Mouse (Mus musculus) intestine, postnatal 0 days (tissue): ENCODE data around the gene Pdk3. TPM values are rescaled to one million over a fixed set of nuclear protein-coding genes. Genes with fewer than 3 reads are reported as not detected.

Experiments used
- ATAC-seq: fragments of 200-750 bp; cut with Nextera tagmentation; 2 replicates; pipeline ENCODE4 v1.8.0; 2017; ENCODE audit warnings: mild to moderate bottlenecking, moderate TSS enrichment, moderate library complexity
- H3K27ac ChIP-seq: fragments of 300-500 bp; sonication (generic); 2 replicates; pipeline ENCODE4 v1.5.1; 2014; ENCODE audit warnings: mild to moderate bottlenecking, low read depth, low read length, moderate library complexity
- H3K27me3 ChIP-seq: fragments of 300-500 bp; sonication (generic); replicated peaks from 2 replicates; pipeline ENCODE4 v1.6.1; 2014; ENCODE audit warnings: low read length, mixed read lengths; ENCODE audit not compliant: control insufficient read depth, insufficient read depth
- H3K36me3 ChIP-seq: fragments of 300-500 bp; sonication (generic); 2 replicates; pipeline ENCODE4 v1.6.1; 2014; ENCODE audit warnings: mild to moderate bottlenecking, moderate library complexity; ENCODE audit not compliant: control insufficient read depth, insufficient read depth
- H3K4me1 ChIP-seq: fragments of 300-500 bp; sonication (generic); replicated peaks from 2 replicates; pipeline ENCODE4 v1.6.1; 2014; ENCODE audit warnings: antibody characterized with exemption, low read length, mixed read lengths; ENCODE audit not compliant: control insufficient read depth, insufficient read depth
- H3K4me2 ChIP-seq: fragments of 300-500 bp; sonication (generic); replicated peaks from 2 replicates; pipeline ENCODE4 v1.6.1; 2014; ENCODE audit warnings: low read depth, mild to moderate bottlenecking, moderate library complexity
- H3K4me3 ChIP-seq: fragments of 300-500 bp; sonication (generic); 2 replicates; pipeline ENCODE4 v1.5.1; 2014; ENCODE audit warnings: low read depth, low read length
- H3K9ac ChIP-seq: fragments of 300-500 bp; sonication (generic); 2 replicates; pipeline ENCODE4 v1.6.1; 2014; ENCODE audit warnings: mild to moderate bottlenecking, low read depth, low read length
- H3K9me3 ChIP-seq: fragments of 300-500 bp; sonication (generic); 2 replicates; pipeline ENCODE4 v1.6.1; 2016; ENCODE audit warnings: mixed run types; ENCODE audit not compliant: control insufficient read depth
- CTCF ChIP-seq: sonication (generic); IDR thresholded peaks from 2 replicates; pipeline ENCODE4 v1.5.1; 2016; ENCODE audit warnings: low read depth, mild to moderate bottlenecking, control low read depth, antibody characterized with exemption, moderate library complexity
- WGBS: fragments of 180-500 bp; shearing (Covaris S2); extraction: QIAGEN DNeasy Blood & Tissue Kit; methylation state at CpG from one replicate; pipeline ENCODE4 v1.1.7; 2014; 5-methylcytosine and 5-hydroxymethylcytosine counted together
- polyA plus RNA-seq: library from polyadenylated mRNA; unstranded; fragments of >200 nt; fragmentation: Nextera tagmentation; extraction: Ambion mirVana; gene quantifications from 2 replicates; pipeline ENCODE4 v1.2.1, GENCODE M21; 2015

Pdk3 gene
- polyA plus RNA-seq, 1 experiment from 2014 or later = 45.7 TPM

GRCm38 (mm10) chrX:93755210-93755842 is 76.7 kb downstream of the Pdk3 start:
- Histone ChIP-seq H3K27ac (no peak overlapping the region), H3K4me3 (no peak overlapping the region), H3K27me3 (no peaks in the 10 kb centered on the region), H3K9me3 (no peaks in the 10 kb centered on the region), H3K36me3 (no peaks in the 10 kb centered on the region), H3K9ac (no peak overlapping the region), H3K4me2 (no peak overlapping the region), H3K4me1 (no peaks in the 10 kb centered on the region)
- no peak for TF ChIP-seq CTCF
- ATAC-seq = no peak
- WGBS = 63% methylated on average over 11 of the region's 11 CpGs

- ATAC-seq = no peak
- 89% methylated on average over 6 of the region's 6 CpGs for WGBS
- no peak overlapping the region for H3K9ac ChIP-seq
Observed at GRCm38 (mm10) chrX:93750566-93750965, 81.4 kb downstream of the Pdk3 start.

DNA sequence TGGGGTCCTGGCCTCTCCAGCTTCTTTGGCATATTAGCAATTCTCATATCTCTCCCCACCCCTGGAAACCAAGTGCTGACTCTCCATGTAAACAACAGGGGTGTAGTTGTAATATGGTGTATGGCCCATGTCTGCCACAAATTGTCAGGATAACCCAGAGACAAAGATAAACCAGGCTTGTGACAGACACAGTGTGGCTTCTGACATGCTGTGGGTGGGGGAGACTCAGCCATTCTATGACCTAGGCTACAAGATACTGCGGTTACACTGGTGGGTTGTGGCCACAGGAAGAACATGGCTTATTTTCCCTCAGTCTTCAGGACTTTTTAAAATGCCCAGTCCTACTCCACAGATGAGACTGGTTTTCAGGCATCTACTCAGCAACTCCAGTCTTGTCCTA is 82.8 kb downstream of the Pdk3 start:
- H3K4me2 ChIP-seq = no peak overlapping the region
- no peaks in the 10 kb centered on the region for H3K36me3 ChIP-seq
- H3K4me3 ChIP-seq = no peak overlapping the region
- H3K27me3 ChIP-seq = no peaks in the 10 kb centered on the region
- H3K27ac ChIP-seq = no peak overlapping the region
- 78% methylated on average over 1 of the region's 1 CpGs for WGBS
- no peaks in the 10 kb centered on the region for H3K4me1 ChIP-seq
- no peak overlapping the region for H3K9ac ChIP-seq
- no peak for TF ChIP-seq CTCF
- no peak for ATAC-seq
- H3K9me3 ChIP-seq = no peaks in the 10 kb centered on the region

More at GRCm38 (mm10) chrX:93750566-93750965, 81.4 kb downstream of the Pdk3 start:
- no peak overlapping the region for H3K27ac ChIP-seq
- no peaks in the 10 kb centered on the region for H3K36me3 ChIP-seq
- no peaks in the 10 kb centered on the region for H3K4me1 ChIP-seq
- H3K9me3 ChIP-seq = no peaks in the 10 kb centered on the region
- no peaks in the 10 kb centered on the region for H3K27me3 ChIP-seq
- no peak for TF ChIP-seq CTCF
- H3K4me3 ChIP-seq = no peak overlapping the region
- H3K4me2 ChIP-seq = no peak overlapping the region

DNA sequence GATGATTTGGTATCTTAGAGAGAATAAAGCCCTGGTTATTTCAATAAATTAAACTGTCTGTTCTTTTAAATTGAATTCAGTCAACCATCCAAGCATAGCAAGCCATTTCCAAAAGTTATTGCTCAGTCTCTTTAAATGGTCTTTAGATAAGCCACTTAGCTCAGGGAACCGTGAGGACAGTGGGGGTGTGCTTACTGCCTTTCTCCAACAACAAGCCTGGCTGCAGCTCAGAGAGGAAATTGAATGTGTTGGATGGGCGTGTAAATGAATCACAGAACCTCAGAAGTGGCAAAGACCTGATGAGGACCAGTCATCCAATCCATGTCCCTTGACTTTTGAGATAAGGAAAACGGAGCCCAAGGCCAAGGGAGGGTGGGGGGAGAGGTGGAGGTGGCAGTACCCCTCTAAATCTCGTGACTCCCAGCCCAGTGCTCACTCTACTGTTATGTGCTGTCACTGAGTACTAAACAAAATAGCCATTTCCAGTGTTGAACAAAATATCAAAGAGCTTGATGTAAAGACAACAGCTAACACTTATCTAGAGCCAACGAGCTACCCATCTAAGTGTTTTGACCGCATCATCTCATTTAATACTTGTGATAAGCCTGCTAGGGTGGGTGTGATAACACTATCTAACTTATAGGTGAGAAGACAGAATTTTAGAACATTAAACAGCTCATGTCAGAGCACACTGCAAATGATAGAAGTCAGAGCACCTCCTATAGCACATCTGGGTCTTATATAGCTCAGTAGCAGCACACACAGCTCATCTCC is 98.8 kb downstream of the Pdk3 start:
- no peak overlapping the region for H3K9ac ChIP-seq

GRCm38 (mm10) chrX:93732407-93732806 is 99.6 kb downstream of the Pdk3 start:
- H3K4me3 ChIP-seq = no peak overlapping the region
- H3K4me2 ChIP-seq = no peak overlapping the region
- H3K27me3 ChIP-seq = no peaks in the 10 kb centered on the region
- no peak for ATAC-seq
- no peaks in the 10 kb centered on the region for H3K4me1 ChIP-seq
- TF ChIP-seq CTCF = no peak
- H3K27ac ChIP-seq = no peak overlapping the region
- H3K36me3 ChIP-seq = no peaks in the 10 kb centered on the region
- H3K9ac ChIP-seq = no peak overlapping the region
- H3K9me3 ChIP-seq = no peaks in the 10 kb centered on the region

More for the DNA sequence above, 98.8 kb downstream of the Pdk3 start:
- Histone ChIP-seq H3K27ac (no peak overlapping the region), H3K27me3 (no peaks in the 10 kb centered on the region), H3K9me3 (no peaks in the 10 kb centered on the region), H3K36me3 (no peaks in the 10 kb centered on the region), H3K4me2 (no peak overlapping the region), H3K4me3 (no peak overlapping the region), H3K4me1 (no peaks in the 10 kb centered on the region)
- WGBS = 61% methylated on average over 6 of the region's 6 CpGs
- no peak for TF ChIP-seq CTCF
- no peak for ATAC-seq

- Histone ChIP-seq H3K4me3 (no peak overlapping the region), H3K4me1 (no peaks in the 10 kb centered on the region), H3K9me3 (no peaks in the 10 kb centered on the region), H3K9ac (no peak overlapping the region), H3K27me3 (no peaks in the 10 kb centered on the region), H3K4me2 (no peak overlapping the region), H3K27ac (no peak overlapping the region), H3K36me3 (no peaks in the 10 kb centered on the region)
- 83% methylated on average over 8 of the region's 8 CpGs for WGBS
- no peak for TF ChIP-seq CTCF
- ATAC-seq = no peak
Observed at GRCm38 (mm10) chrX:93730854-93731253, 101.1 kb downstream of the Pdk3 start.
